Mouse (Mus musculus): Measurements from ENCODE around the gene Tmem37. TPM values are rescaled to one million over a fixed set of nuclear protein-coding genes. Genes with fewer than 3 reads are reported as not detected.

Gene Tmem37
- total RNA-seq, 1 experiment: 26.7 TPM

DNA sequence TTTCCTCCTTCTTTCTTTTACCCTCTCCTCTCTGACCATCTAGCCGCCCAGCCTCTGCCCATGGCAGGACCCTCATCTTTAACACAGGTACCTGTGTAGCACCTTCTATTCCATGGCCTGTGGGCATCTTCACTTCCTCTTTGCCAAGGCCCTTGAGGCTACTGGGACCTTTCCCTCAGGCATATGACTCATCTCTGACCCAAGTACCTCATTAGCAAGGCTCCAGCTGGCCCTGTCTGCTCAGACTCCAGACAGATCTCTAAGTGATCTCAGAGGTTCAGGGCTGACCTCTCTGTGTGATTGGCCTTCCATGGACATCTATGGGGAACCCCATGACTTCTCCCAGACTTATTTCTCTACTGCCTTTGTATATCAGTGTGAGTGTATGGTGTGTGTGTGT lies 6.8 kb upstream of the Tmem37 start:
- DNase-seq (ENCODE audit: low read depth, low spot score): no peak
- Histone ChIP-seq H3K9me3 (ENCODE audit: control insufficient read depth, insufficient read depth, low read depth, low read length) (no peaks in the 10 kb centered on the region), H3K36me3 (ENCODE audit: control insufficient read depth, insufficient read depth, low read length, poor library complexity, severe bottlenecking) (no peaks in the 10 kb centered on the region), H3K4me1 (ENCODE audit: control insufficient read depth in 2 of 2, insufficient read depth in 2 of 2, low read length in 2 of 2, poor library complexity in 1 of 2) (peaks cover 17 to 39% of the 10 kb centered on the region in 2 experiments), H3K9ac (ENCODE audit: insufficient read depth, low read depth, low read length, poor library complexity, severe bottlenecking) (no peak overlapping the region), H3K27ac (ENCODE audit: insufficient read depth, low read depth, low read length, poor library complexity, severe bottlenecking) (no peak overlapping the region), H3K4me3 (ENCODE audit: insufficient read depth in 1 of 2, low read depth in 1 of 2, low read length in 2 of 2, poor library complexity in 1 of 2, severe bottlenecking in 1 of 2) (no peak overlapping the region)
- in situ Hi-C loops (cut with MboI; ENCODE audit: low sequenced_read_pairs in 2 of 2, unreplicated experiment in 2 of 2): no loop called here
- TF ChIP-seq ZNF384 (IDR thresholded peaks at IDR 0.05; ENCODE audit: low read depth, low read length): no peak
- no peak for TF ChIP-seq MAFK (IDR thresholded peaks at IDR 0.05; ENCODE audit: insufficient read depth, low read depth, low read length)
- no peak for TF ChIP-seq HCFC1 (IDR thresholded peaks at IDR 0.05; ENCODE audit: borderline replicate concordance, insufficient read depth, low read length)
- no peak for TF ChIP-seq ZC3H11A (IDR thresholded peaks at IDR 0.05; ENCODE audit: borderline replicate concordance, low read depth, low read length)
- no peak for TF ChIP-seq CHD2 (IDR thresholded peaks at IDR 0.05; ENCODE audit: low read depth, low read length)

DNA sequence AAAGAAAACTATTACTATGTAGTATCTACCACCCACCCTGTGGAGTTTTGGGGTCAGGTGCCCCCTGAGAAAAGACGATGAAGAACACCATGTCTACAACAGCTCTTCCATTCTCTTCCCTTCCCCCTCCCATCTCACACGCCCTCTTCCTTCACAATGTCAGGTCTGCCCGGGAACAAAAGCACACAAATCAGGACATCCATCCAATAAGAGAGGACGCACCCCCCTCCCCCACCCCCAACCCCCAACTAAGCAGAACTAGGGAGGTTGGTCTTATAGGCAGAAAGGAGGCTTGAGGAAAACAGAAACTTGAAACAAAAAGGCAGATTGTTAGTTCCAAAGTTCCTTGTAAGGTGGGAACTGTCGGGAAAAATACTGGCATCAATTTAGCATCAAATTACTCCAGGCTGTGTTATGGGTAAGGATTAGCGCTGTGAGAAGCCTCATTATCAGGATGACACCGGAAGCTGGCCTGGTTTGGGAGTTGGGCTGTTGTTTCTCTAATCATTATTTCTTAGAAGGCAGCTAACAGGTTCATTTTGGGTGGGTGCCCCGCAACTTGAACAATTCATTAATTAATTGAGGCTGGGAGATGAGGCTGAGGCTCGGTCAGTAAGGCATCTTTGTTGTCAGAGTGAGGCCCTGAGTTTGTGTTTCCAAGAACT lies 4.0 kb upstream of the Tmem37 start:
- Histone ChIP-seq H3K9ac (ENCODE audit: insufficient read depth, low read depth, low read length, poor library complexity, severe bottlenecking) (no peak overlapping the region; the same call in 1 of the 2 replicates), H3K4me1 (ENCODE audit: control insufficient read depth in 2 of 2, insufficient read depth in 2 of 2, low read length in 2 of 2, poor library complexity in 1 of 2) (peaks cover 19 to 41% of the 10 kb centered on the region in 2 experiments), H3K27ac (ENCODE audit: insufficient read depth, low read depth, low read length, poor library complexity, severe bottlenecking) (peak overlapping the region; percentile 61; the same call in 1 of the 2 replicates), H3K4me3 (ENCODE audit: insufficient read depth in 1 of 2, low read depth in 1 of 2, low read length in 2 of 2, poor library complexity in 1 of 2, severe bottlenecking in 1 of 2) (no peak overlapping the region), H3K36me3 (ENCODE audit: control insufficient read depth, insufficient read depth, low read length, poor library complexity, severe bottlenecking) (no peaks in the 10 kb centered on the region), H3K9me3 (ENCODE audit: control insufficient read depth, insufficient read depth, low read depth, low read length) (no peaks in the 10 kb centered on the region)
- peak; percentile 33 for DNase-seq (ENCODE audit: low read depth, low spot score)
- TF ChIP-seq CHD2 (IDR thresholded peaks at IDR 0.05; ENCODE audit: low read depth, low read length): no peak
- TF ChIP-seq ZC3H11A (IDR thresholded peaks at IDR 0.05; ENCODE audit: borderline replicate concordance, low read depth, low read length): no peak
- no peak for TF ChIP-seq ZNF384 (IDR thresholded peaks at IDR 0.05; ENCODE audit: low read depth, low read length)
- no peak for TF ChIP-seq MAFK (IDR thresholded peaks at IDR 0.05; ENCODE audit: insufficient read depth, low read depth, low read length)
- no peak for TF ChIP-seq HCFC1 (IDR thresholded peaks at IDR 0.05; ENCODE audit: borderline replicate concordance, insufficient read depth, low read length)
- in situ Hi-C loops (cut with MboI; ENCODE audit: low sequenced_read_pairs in 2 of 2, unreplicated experiment in 2 of 2): no loop called here

DNA sequence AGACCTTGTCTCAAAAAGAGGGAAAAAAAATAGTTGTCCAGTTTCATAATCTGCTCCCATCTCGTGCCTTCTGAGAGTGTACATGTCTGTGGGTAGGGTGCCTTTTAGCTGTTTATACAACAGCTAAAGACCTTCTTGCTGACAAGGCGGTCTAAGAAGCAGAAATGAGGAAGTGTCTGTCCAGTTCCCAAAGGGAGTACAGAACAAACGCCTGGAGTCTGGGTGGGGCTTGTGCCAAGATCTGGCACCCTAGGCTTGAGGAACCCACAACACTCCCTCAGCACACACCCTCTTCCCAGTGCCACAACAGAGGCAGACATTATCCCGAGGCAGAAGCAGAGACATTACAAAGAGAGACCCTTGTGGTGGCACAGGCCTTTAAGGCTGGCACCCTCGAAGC lies 1.6 kb upstream of the Tmem37 start:
- DNase-seq (ENCODE audit: low read depth, low spot score): no peak
- TF ChIP-seq CHD2 (IDR thresholded peaks at IDR 0.05; ENCODE audit: low read depth, low read length) (no peak), ZNF384 (IDR thresholded peaks at IDR 0.05; ENCODE audit: low read depth, low read length) (no peak), HCFC1 (IDR thresholded peaks at IDR 0.05; ENCODE audit: borderline replicate concordance, insufficient read depth, low read length) (no peak), ZC3H11A (IDR thresholded peaks at IDR 0.05; ENCODE audit: borderline replicate concordance, low read depth, low read length) (no peak), MAFK (IDR thresholded peaks at IDR 0.05; ENCODE audit: insufficient read depth, low read depth, low read length) (no peak)
- Histone ChIP-seq H3K9ac (ENCODE audit: insufficient read depth, low read depth, low read length, poor library complexity, severe bottlenecking) (no peak overlapping the region), H3K27ac (ENCODE audit: insufficient read depth, low read depth, low read length, poor library complexity, severe bottlenecking) (no peak overlapping the region), H3K9me3 (ENCODE audit: control insufficient read depth, insufficient read depth, low read depth, low read length) (no peaks in the 10 kb centered on the region), H3K4me3 (ENCODE audit: insufficient read depth in 1 of 2, low read depth in 1 of 2, low read length in 2 of 2, poor library complexity in 1 of 2, severe bottlenecking in 1 of 2) (no peak overlapping the region), H3K4me1 (ENCODE audit: control insufficient read depth in 2 of 2, insufficient read depth in 2 of 2, low read length in 2 of 2, poor library complexity in 1 of 2) (peaks cover 16 to 29% of the 10 kb centered on the region in 2 experiments), H3K36me3 (ENCODE audit: control insufficient read depth, insufficient read depth, low read length, poor library complexity, severe bottlenecking) (no peaks in the 10 kb centered on the region)
- in situ Hi-C loops (cut with MboI; ENCODE audit: low sequenced_read_pairs in 2 of 2, unreplicated experiment in 2 of 2): no loop called here

DNA sequence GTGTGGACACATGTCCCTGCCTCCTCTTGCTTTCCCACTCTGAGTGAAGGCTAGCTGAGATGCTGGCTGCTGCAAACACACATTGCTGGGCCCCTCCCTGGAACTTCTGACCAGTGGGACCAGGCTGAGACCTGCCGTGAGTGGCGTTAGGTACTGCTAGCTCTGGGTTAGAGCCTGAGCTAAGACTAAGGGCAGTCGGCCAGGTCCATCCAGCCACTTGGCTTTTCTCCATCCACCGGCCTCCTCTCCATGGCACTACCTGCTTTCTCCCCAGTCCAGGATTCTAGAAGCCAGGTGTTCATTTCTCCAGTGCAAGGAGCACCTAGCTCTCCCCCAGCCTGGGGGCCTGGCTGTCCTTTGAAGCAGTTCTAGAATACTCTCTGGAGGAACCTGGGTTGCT lies 1.1 kb upstream of the Tmem37 start:
- Histone ChIP-seq H3K4me1 (ENCODE audit: control insufficient read depth in 2 of 2, insufficient read depth in 2 of 2, low read length in 2 of 2, poor library complexity in 1 of 2) (peaks cover 15 to 29% of the 10 kb centered on the region in 2 experiments), H3K36me3 (ENCODE audit: control insufficient read depth, insufficient read depth, low read length, poor library complexity, severe bottlenecking) (no peaks in the 10 kb centered on the region), H3K4me3 (ENCODE audit: insufficient read depth in 1 of 2, low read depth in 1 of 2, low read length in 2 of 2, poor library complexity in 1 of 2, severe bottlenecking in 1 of 2) (no peak overlapping the region), H3K9me3 (ENCODE audit: control insufficient read depth, insufficient read depth, low read depth, low read length) (no peaks in the 10 kb centered on the region), H3K27ac (ENCODE audit: insufficient read depth, low read depth, low read length, poor library complexity, severe bottlenecking) (no peak overlapping the region), H3K9ac (ENCODE audit: insufficient read depth, low read depth, low read length, poor library complexity, severe bottlenecking) (no peak overlapping the region)
- no peak for DNase-seq (ENCODE audit: low read depth, low spot score)
- in situ Hi-C loops (cut with MboI; ENCODE audit: low sequenced_read_pairs in 2 of 2, unreplicated experiment in 2 of 2): no loop called here
- TF ChIP-seq ZC3H11A (IDR thresholded peaks at IDR 0.05; ENCODE audit: borderline replicate concordance, low read depth, low read length) (no peak), ZNF384 (IDR thresholded peaks at IDR 0.05; ENCODE audit: low read depth, low read length) (no peak), HCFC1 (IDR thresholded peaks at IDR 0.05; ENCODE audit: borderline replicate concordance, insufficient read depth, low read length) (no peak), CHD2 (IDR thresholded peaks at IDR 0.05; ENCODE audit: low read depth, low read length) (no peak), MAFK (IDR thresholded peaks at IDR 0.05; ENCODE audit: insufficient read depth, low read depth, low read length) (no peak)

Data from ES-E14 (cell line).